Mouse (Mus musculus): ENCODE results near the gene Eci1. TPM values are rescaled to one million over a fixed set of nuclear protein-coding genes. Genes with fewer than 3 reads are reported as not detected.
A peak's percentile ranks its signal among the peaks of the same experiment; 100 is the strongest.

The Eci1 gene
- polyA plus RNA-seq (2012; rRNA removed) = 28.7 and 29.6 TPM in 2 replicates

GRCm38 (mm10) chr17:24426471-24427169 lies at the start of gene Eci1:
Gene Eci1 (plus strand): TSS chr17:24426641.
- TF ChIP-seq POLR2A (IDR thresholded peaks at IDR 0.05; ENCODE audit: borderline replicate concordance, extremely low read depth, insufficient read depth, insufficient read length, poor library complexity, severe bottlenecking) = peak; percentile 73
- no peak for TF ChIP-seq CTCF (IDR thresholded peaks at IDR 0.05; ENCODE audit: borderline replicate concordance, extremely low read depth, insufficient read depth, insufficient read length)
- DNase-seq (ENCODE audit: low read depth) = peak; percentile 97

- TF ChIP-seq POLR2A (IDR thresholded peaks at IDR 0.05; ENCODE audit: borderline replicate concordance, extremely low read depth, insufficient read depth, insufficient read length, poor library complexity, severe bottlenecking) (no peak), CTCF (IDR thresholded peaks at IDR 0.05; ENCODE audit: borderline replicate concordance, extremely low read depth, insufficient read depth, insufficient read length) (no peak)
- no peak for DNase-seq (ENCODE audit: low read depth)
Observed at GRCm38 (mm10) chr17:24378496-24378895, 47.9 kb upstream of the Eci1 start.

GRCm38 (mm10) chr17:24383789-24384188 lies 42.7 kb upstream of the Eci1 start:
- TF ChIP-seq POLR2A (IDR thresholded peaks at IDR 0.05; ENCODE audit: borderline replicate concordance, extremely low read depth, insufficient read depth, insufficient read length, poor library complexity, severe bottlenecking) (no peak), CTCF (IDR thresholded peaks at IDR 0.05; ENCODE audit: borderline replicate concordance, extremely low read depth, insufficient read depth, insufficient read length) (no peak)
- DNase-seq (ENCODE audit: low read depth) = no peak

- no peak for TF ChIP-seq POLR2A (IDR thresholded peaks at IDR 0.05; ENCODE audit: borderline replicate concordance, extremely low read depth, insufficient read depth, insufficient read length, poor library complexity, severe bottlenecking)
- no peak for TF ChIP-seq CTCF (IDR thresholded peaks at IDR 0.05; ENCODE audit: borderline replicate concordance, extremely low read depth, insufficient read depth, insufficient read length)
- no peak for DNase-seq (ENCODE audit: low read depth)
Observed at GRCm38 (mm10) chr17:24388711-24389110, 37.7 kb upstream of the Eci1 start.

- peak; percentile 61 for DNase-seq (ENCODE audit: low read depth)
- TF ChIP-seq POLR2A (IDR thresholded peaks at IDR 0.05; ENCODE audit: borderline replicate concordance, extremely low read depth, insufficient read depth, insufficient read length, poor library complexity, severe bottlenecking) (no peak), CTCF (IDR thresholded peaks at IDR 0.05; ENCODE audit: borderline replicate concordance, extremely low read depth, insufficient read depth, insufficient read length) (peak; percentile 72)
Observed at GRCm38 (mm10) chr17:24389865-24390264, 36.6 kb upstream of the Eci1 start.

GRCm38 (mm10) chr17:24391149-24391548 lies 35.3 kb upstream of the Eci1 start:
- peak; percentile 1 for DNase-seq (ENCODE audit: low read depth)

GRCm38 (mm10) chr17:24393527-24393926 lies 32.9 kb upstream of the Eci1 start:
- DNase-seq (ENCODE audit: low read depth) = no peak
- TF ChIP-seq CTCF (IDR thresholded peaks at IDR 0.05; ENCODE audit: borderline replicate concordance, extremely low read depth, insufficient read depth, insufficient read length) (no peak), POLR2A (IDR thresholded peaks at IDR 0.05; ENCODE audit: borderline replicate concordance, extremely low read depth, insufficient read depth, insufficient read length, poor library complexity, severe bottlenecking) (no peak)

More at GRCm38 (mm10) chr17:24391149-24391548, 35.3 kb upstream of the Eci1 start:
- TF ChIP-seq POLR2A (IDR thresholded peaks at IDR 0.05; ENCODE audit: borderline replicate concordance, extremely low read depth, insufficient read depth, insufficient read length, poor library complexity, severe bottlenecking) = no peak
- TF ChIP-seq CTCF (IDR thresholded peaks at IDR 0.05; ENCODE audit: borderline replicate concordance, extremely low read depth, insufficient read depth, insufficient read length) = peak; percentile 55

- TF ChIP-seq POLR2A (IDR thresholded peaks at IDR 0.05; ENCODE audit: borderline replicate concordance, extremely low read depth, insufficient read depth, insufficient read length, poor library complexity, severe bottlenecking) (no peak), CTCF (IDR thresholded peaks at IDR 0.05; ENCODE audit: borderline replicate concordance, extremely low read depth, insufficient read depth, insufficient read length) (no peak)
- no peak for DNase-seq (ENCODE audit: low read depth)
Observed at GRCm38 (mm10) chr17:24394456-24394855, 32.0 kb upstream of the Eci1 start.

GRCm38 (mm10) chr17:24402371-24402770 lies 24.1 kb upstream of the Eci1 start:
- no peak for TF ChIP-seq POLR2A (IDR thresholded peaks at IDR 0.05; ENCODE audit: borderline replicate concordance, extremely low read depth, insufficient read depth, insufficient read length, poor library complexity, severe bottlenecking)
- no peak for TF ChIP-seq CTCF (IDR thresholded peaks at IDR 0.05; ENCODE audit: borderline replicate concordance, extremely low read depth, insufficient read depth, insufficient read length)
- no peak for DNase-seq (ENCODE audit: low read depth)

GRCm38 (mm10) chr17:24407116-24407803 lies 19.2 kb upstream of the Eci1 start:
- TF ChIP-seq CTCF (IDR thresholded peaks at IDR 0.05; ENCODE audit: borderline replicate concordance, extremely low read depth, insufficient read depth, insufficient read length) (no peak), POLR2A (IDR thresholded peaks at IDR 0.05; ENCODE audit: borderline replicate concordance, extremely low read depth, insufficient read depth, insufficient read length, poor library complexity, severe bottlenecking) (no peak)

GRCm38 (mm10) chr17:24413557-24414211 lies 12.8 kb upstream of the Eci1 start:
- TF ChIP-seq POLR2A (IDR thresholded peaks at IDR 0.05; ENCODE audit: borderline replicate concordance, extremely low read depth, insufficient read depth, insufficient read length, poor library complexity, severe bottlenecking) = no peak
- no peak for TF ChIP-seq CTCF (IDR thresholded peaks at IDR 0.05; ENCODE audit: borderline replicate concordance, extremely low read depth, insufficient read depth, insufficient read length)
- peak; percentile 16 for DNase-seq (ENCODE audit: low read depth)

More at GRCm38 (mm10) chr17:24407116-24407803, 19.2 kb upstream of the Eci1 start:
- DNase-seq (ENCODE audit: low read depth) = no peak
